Mouse (Mus musculus): ENCODE measurements around the gene Rilp. TPM values are rescaled to one million over a fixed set of nuclear protein-coding genes. Genes with fewer than 3 reads are reported as not detected.

The Rilp gene
- polyA plus RNA-seq, 1 experiment from 2014 or later, result 0.97 TPM

DNA sequence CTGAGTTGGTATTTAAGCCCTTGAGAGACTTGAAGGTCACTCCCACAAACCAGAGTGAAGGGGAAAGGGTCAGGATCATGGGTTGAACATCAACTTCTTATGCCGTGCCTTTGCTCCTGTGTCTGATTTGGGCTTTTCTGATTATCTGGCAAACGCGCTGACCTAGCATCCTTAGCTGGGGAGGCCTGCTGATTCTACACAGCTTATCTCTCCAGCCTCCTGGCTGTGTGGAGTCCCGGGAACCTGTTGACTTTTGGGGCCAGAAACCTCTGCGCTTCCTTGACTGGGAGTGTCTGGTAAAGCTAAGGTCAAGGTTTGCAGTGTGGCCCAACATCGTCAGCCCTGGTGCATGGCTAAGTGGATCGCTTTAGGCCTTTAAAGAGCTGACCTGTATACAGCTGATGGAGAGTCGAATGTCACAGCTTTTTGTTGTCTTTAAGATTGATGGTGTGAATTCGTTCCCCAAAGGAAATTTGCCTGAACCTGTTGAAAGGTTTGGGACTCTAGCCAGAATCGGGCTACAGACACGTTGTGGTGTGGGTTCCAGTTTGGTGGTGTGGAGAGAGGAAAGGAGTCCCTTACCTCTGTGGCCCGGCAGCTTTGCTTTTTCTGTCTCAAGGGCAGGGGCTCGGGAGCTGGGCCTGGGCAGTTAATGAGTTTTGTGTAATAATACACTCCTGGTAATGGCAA is 25.4 kb downstream of the Rilp start:
- no peaks in the 10 kb centered on the region for H3K9me3 ChIP-seq (ENCODE audit: control insufficient read depth, low read length)
- ATAC-seq (ENCODE audit: low FRiP score, low TSS enrichment), result no peak
- no peak overlapping the region for H3K9ac ChIP-seq (ENCODE audit: low read depth, low read length)
- 0 out of 2 replicates have a peak overlapping the region, but pooled peaks have one; percentile 6 for H3K27ac ChIP-seq (ENCODE audit: low read depth, low read length)
- WGBS, result 19% methylated on average over 13 of the region's 13 CpGs
- no peaks in the 10 kb centered on the region for H3K36me3 ChIP-seq (ENCODE audit: control insufficient read depth, insufficient read depth, low read length)
- no peak overlapping the region for H3K4me3 ChIP-seq (ENCODE audit: low read length)
- H3K4me2 ChIP-seq (replicated peaks; ENCODE audit: low read depth, low read length), result no peak overlapping the region; the same call in 1 of the 2 replicates
- H3K27me3 ChIP-seq (ENCODE audit: control insufficient read depth, insufficient read depth, low read length), result no peaks in the 10 kb centered on the region
- H3K4me1 ChIP-seq (ENCODE audit: control insufficient read depth, insufficient read depth, low read length), result peaks cover 29% of the 10 kb centered on the region

DNA sequence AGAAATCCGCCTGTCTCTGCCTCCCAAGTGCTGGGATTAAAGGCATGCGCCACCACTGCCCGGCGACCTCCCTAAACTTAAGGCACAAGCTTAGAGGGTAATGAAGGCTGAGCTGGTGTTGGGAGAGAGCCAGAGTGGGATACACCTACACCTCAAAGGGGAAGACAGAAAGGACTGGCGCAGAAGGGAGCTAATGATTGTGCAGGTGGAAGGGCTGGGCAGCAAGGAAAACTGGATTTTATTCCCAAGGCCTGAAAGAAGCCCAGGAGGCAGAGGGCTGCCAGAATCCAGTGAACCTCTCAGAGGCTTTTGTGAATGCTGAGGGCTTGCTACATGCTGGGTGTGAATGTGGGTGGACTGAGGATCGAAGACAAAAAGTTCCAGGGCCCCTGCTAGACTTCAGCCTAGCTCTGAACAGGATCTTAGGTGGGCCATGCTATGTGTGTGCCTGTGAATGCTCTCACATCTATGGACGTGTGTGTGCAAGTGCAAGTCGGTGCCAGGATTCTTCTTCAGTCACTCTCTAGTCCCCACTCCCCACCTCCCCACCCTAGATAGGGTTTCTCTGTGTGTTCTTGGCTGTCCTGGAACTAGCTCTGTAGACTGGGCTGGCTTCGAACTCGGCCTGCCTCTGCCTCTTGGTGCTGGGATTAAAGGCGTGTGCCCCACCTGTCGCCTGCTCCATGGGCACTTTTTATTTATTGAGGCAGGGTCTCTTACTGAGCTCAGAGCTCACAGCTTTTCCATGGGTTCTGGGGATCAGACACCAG is 26.5 kb downstream of the Rilp start:
- no peak for ATAC-seq (ENCODE audit: low FRiP score, low TSS enrichment)
- Histone ChIP-seq H3K4me3 (ENCODE audit: low read length) (no peak overlapping the region), H3K27ac (ENCODE audit: low read depth, low read length) (no peak overlapping the region), H3K9me3 (ENCODE audit: control insufficient read depth, low read length) (no peaks in the 10 kb centered on the region), H3K9ac (ENCODE audit: low read depth, low read length) (no peak overlapping the region), H3K4me1 (ENCODE audit: control insufficient read depth, insufficient read depth, low read length) (peaks cover 29% of the 10 kb centered on the region), H3K4me2 (replicated peaks; ENCODE audit: low read depth, low read length) (no peak overlapping the region), H3K27me3 (ENCODE audit: control insufficient read depth, insufficient read depth, low read length) (no peaks in the 10 kb centered on the region), H3K36me3 (ENCODE audit: control insufficient read depth, insufficient read depth, low read length) (no peaks in the 10 kb centered on the region)
- WGBS, result 94% methylated on average over 12 of the region's 12 CpGs

GRCm38 (mm10) chr11:75537025-75537414 is 27.1 kb downstream of the Rilp start:
- H3K4me1 ChIP-seq (ENCODE audit: control insufficient read depth, insufficient read depth, low read length), result peaks cover 29% of the 10 kb centered on the region
- H3K27me3 ChIP-seq (ENCODE audit: control insufficient read depth, insufficient read depth, low read length), result no peaks in the 10 kb centered on the region
- no peak for ATAC-seq (ENCODE audit: low FRiP score, low TSS enrichment)
- no peak overlapping the region for H3K9ac ChIP-seq (ENCODE audit: low read depth, low read length)
- H3K4me2 ChIP-seq (replicated peaks; ENCODE audit: low read depth, low read length), result no peak overlapping the region
- H3K27ac ChIP-seq (ENCODE audit: low read depth, low read length), result no peak overlapping the region
- H3K36me3 ChIP-seq (ENCODE audit: control insufficient read depth, insufficient read depth, low read length), result no peaks in the 10 kb centered on the region
- no peak overlapping the region for H3K4me3 ChIP-seq (ENCODE audit: low read length)
- 92% methylated on average over 8 of the region's 8 CpGs for WGBS
- no peaks in the 10 kb centered on the region for H3K9me3 ChIP-seq (ENCODE audit: control insufficient read depth, low read length)

DNA sequence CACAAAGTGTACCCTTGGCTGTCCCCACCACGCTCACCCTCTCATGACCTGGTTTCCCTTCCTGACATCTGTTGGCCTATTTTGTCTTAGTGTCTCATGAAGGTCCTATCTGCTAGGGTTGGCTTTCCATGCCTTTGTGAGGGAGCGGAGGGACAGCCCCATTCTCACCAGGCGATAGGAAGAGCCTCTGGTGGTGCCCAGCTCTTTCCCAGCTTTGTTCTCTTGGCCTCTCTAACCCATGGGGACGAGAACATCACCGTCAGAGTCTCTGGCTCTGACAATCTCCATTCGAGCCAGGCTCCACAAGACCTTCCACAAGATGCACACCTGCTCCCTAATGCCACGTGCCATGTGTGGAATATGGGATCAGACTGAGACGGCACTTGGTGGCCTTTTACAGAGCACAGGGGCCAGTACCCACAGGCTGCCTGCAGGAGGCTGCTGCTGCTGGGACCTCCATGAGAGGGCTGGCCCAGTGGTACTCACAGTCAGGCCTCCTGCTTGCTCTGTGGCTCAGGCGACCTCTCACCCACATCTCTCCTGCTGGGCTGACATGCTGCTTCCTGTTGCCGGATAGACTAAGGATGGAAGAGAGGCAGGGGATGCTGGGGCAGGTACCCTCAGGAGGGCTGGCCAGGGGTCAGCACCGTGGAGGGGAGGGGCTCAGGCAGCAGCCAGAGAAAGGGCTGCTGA is 27.7 kb downstream of the Rilp start:
- WGBS, result 54% methylated on average over 11 of the region's 11 CpGs
- Histone ChIP-seq H3K4me1 (ENCODE audit: control insufficient read depth, insufficient read depth, low read length) (peaks cover 23% of the 10 kb centered on the region), H3K4me2 (replicated peaks; ENCODE audit: low read depth, low read length) (no peak overlapping the region), H3K4me3 (ENCODE audit: low read length) (no peak overlapping the region), H3K9ac (ENCODE audit: low read depth, low read length) (no peak overlapping the region), H3K9me3 (ENCODE audit: control insufficient read depth, low read length) (no peaks in the 10 kb centered on the region), H3K27ac (ENCODE audit: low read depth, low read length) (peak overlapping the region; percentile 62; the same call in 1 of the 2 replicates), H3K36me3 (ENCODE audit: control insufficient read depth, insufficient read depth, low read length) (no peaks in the 10 kb centered on the region), H3K27me3 (ENCODE audit: control insufficient read depth, insufficient read depth, low read length) (no peaks in the 10 kb centered on the region)
- ATAC-seq (ENCODE audit: low FRiP score, low TSS enrichment), result peak; percentile 39

GRCm38 (mm10) chr11:75538184-75538969 is 28.5 kb downstream of the Rilp start:
- no peak overlapping the region for H3K4me2 ChIP-seq (replicated peaks; ENCODE audit: low read depth, low read length)
- H3K9me3 ChIP-seq (ENCODE audit: control insufficient read depth, low read length), result no peaks in the 10 kb centered on the region
- 57% methylated on average over 9 of the region's 9 CpGs for WGBS
- no peak overlapping the region for H3K4me3 ChIP-seq (ENCODE audit: low read length)
- H3K27ac ChIP-seq (ENCODE audit: low read depth, low read length), result peak overlapping the region; percentile 62; the same call in 1 of the 2 replicates
- H3K9ac ChIP-seq (ENCODE audit: low read depth, low read length), result no peak overlapping the region
- no peaks in the 10 kb centered on the region for H3K36me3 ChIP-seq (ENCODE audit: control insufficient read depth, insufficient read depth, low read length)
- H3K27me3 ChIP-seq (ENCODE audit: control insufficient read depth, insufficient read depth, low read length), result no peaks in the 10 kb centered on the region
- H3K4me1 ChIP-seq (ENCODE audit: control insufficient read depth, insufficient read depth, low read length), result peaks cover 23% of the 10 kb centered on the region
- ATAC-seq (ENCODE audit: low FRiP score, low TSS enrichment), result peak; percentile 22; the same call in 1 of the 2 replicates

DNA sequence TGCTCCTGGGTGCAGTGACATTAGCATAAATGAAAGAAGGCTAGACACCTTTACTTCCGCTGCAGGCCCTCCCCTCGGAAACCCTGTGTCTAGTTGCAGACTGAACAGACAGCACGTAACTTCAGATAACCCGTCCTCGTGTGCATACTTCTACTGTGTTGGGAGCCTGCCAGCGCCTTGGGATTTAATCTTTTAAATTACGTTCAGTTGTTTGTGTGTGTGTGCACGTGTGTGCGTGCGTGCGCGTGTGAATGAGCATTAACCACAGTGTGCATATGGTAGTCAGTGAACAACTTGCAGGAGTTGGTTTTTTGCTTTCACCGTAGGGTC is 29.0 kb downstream of the Rilp start:
- H3K9ac ChIP-seq (ENCODE audit: low read depth, low read length), result no peak overlapping the region
- no peaks in the 10 kb centered on the region for H3K36me3 ChIP-seq (ENCODE audit: control insufficient read depth, insufficient read depth, low read length)
- H3K4me2 ChIP-seq (replicated peaks; ENCODE audit: low read depth, low read length), result no peak overlapping the region
- WGBS, result 80% methylated on average over 13 of the region's 13 CpGs
- no peak overlapping the region for H3K27ac ChIP-seq (ENCODE audit: low read depth, low read length)
- no peak overlapping the region for H3K4me3 ChIP-seq (ENCODE audit: low read length)
- ATAC-seq (ENCODE audit: low FRiP score, low TSS enrichment), result no peak
- peaks cover 23% of the 10 kb centered on the region for H3K4me1 ChIP-seq (ENCODE audit: control insufficient read depth, insufficient read depth, low read length)
- H3K27me3 ChIP-seq (ENCODE audit: control insufficient read depth, insufficient read depth, low read length), result no peaks in the 10 kb centered on the region
- H3K9me3 ChIP-seq (ENCODE audit: control insufficient read depth, low read length), result no peaks in the 10 kb centered on the region

DNA sequence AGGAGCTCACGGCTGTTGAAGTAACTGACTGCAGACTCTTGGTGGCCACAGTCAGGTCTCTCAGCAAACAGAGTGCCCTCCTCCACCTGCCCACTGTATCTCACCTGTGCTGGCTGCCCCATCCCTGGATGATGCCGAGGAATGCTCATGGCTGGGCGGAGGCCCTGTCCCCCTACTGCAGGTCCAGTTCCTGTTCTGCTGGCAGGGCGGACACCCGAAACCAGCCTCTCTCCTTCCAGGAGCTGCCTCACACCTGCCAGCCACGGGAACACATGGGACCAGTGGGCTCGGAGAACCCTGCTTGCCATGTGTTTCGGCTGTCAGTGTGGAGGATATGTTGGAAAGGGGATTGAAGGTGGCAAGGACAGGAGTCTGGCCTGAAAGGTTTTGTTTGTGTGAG is 30.3 kb downstream of the Rilp start:
- no peak for ATAC-seq (ENCODE audit: low FRiP score, low TSS enrichment)
- no peaks in the 10 kb centered on the region for H3K9me3 ChIP-seq (ENCODE audit: control insufficient read depth, low read length)
- no peak overlapping the region for H3K4me3 ChIP-seq (ENCODE audit: low read length)
- no peaks in the 10 kb centered on the region for H3K27me3 ChIP-seq (ENCODE audit: control insufficient read depth, insufficient read depth, low read length)
- no peaks in the 10 kb centered on the region for H3K36me3 ChIP-seq (ENCODE audit: control insufficient read depth, insufficient read depth, low read length)
- H3K27ac ChIP-seq (ENCODE audit: low read depth, low read length), result no peak overlapping the region
- H3K4me2 ChIP-seq (replicated peaks; ENCODE audit: low read depth, low read length), result no peak overlapping the region
- H3K4me1 ChIP-seq (ENCODE audit: control insufficient read depth, insufficient read depth, low read length), result peaks cover 15% of the 10 kb centered on the region
- H3K9ac ChIP-seq (ENCODE audit: low read depth, low read length), result no peak overlapping the region
- WGBS, result 72% methylated on average over 8 of the region's 8 CpGs

DNA sequence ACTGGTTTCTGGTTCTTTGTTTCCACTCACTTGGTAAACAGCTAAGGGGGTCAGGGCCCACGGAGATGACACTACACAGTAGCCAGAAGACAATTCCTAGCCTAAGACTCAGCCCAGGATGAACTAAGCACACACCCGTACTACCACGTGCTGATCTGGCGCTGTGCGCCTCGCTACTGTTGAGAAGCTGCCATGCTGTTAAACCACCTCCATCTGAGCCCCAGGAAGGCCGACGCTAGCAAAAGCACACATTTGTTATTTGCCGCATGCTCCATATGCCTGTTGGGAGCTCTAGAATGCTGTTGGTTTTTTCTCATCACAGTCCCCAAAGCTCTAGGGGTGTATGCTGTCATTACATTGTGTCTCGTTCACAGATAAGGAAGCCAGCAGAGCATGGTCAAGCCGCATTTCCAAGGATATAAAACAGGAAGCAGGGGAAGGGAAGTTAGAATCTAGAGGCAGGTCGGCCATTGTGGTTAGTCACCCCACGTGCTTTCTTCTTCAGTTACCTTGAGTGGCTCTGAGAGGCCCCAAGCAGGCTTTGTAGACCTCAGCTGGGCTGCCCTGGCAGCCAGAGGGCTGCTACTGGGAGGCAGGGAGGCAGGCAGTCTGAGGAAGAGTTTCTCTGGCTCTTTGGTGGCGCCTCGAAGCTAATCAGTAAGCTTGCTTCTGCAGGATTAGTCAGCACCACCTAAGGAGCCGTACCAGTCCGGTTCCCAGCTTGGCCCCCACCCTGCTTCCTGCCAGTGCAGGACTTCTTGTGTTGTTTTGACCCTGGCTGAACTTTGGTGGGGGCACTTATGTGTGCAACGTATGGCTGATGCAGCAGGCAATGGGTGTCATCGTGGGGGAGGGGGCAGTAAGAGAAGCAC is 31.1 kb downstream of the Rilp start:
- ATAC-seq (ENCODE audit: low FRiP score, low TSS enrichment), result no peak
- Histone ChIP-seq H3K9me3 (ENCODE audit: control insufficient read depth, low read length) (no peaks in the 10 kb centered on the region), H3K4me2 (replicated peaks; ENCODE audit: low read depth, low read length) (no peak overlapping the region), H3K4me1 (ENCODE audit: control insufficient read depth, insufficient read depth, low read length) (peaks cover 12% of the 10 kb centered on the region), H3K27me3 (ENCODE audit: control insufficient read depth, insufficient read depth, low read length) (no peaks in the 10 kb centered on the region), H3K27ac (ENCODE audit: low read depth, low read length) (no peak overlapping the region), H3K36me3 (ENCODE audit: control insufficient read depth, insufficient read depth, low read length) (no peaks in the 10 kb centered on the region), H3K4me3 (ENCODE audit: low read length) (no peak overlapping the region), H3K9ac (ENCODE audit: low read depth, low read length) (no peak overlapping the region)
- 72% methylated on average over 19 of the region's 19 CpGs for WGBS

All from kidney, embryonic 14.5 days (tissue).